Mouse (Mus musculus) B cell, adult 62 days (primary cell): Measurements from ENCODE around the gene Man2c1. TPM values are rescaled to one million over a fixed set of nuclear protein-coding genes. Genes with fewer than 3 reads are reported as not detected.

Source experiments
- total RNA-seq: library from RNA; stranded (reverse); gene quantifications from 4 replicates; pipeline ENCODE4 v1.2.4, GENCODE M21; 2023

Man2c1 gene
- total RNA-seq: 123 to 155 TPM (median 139 TPM) in 4 replicates

DNA sequence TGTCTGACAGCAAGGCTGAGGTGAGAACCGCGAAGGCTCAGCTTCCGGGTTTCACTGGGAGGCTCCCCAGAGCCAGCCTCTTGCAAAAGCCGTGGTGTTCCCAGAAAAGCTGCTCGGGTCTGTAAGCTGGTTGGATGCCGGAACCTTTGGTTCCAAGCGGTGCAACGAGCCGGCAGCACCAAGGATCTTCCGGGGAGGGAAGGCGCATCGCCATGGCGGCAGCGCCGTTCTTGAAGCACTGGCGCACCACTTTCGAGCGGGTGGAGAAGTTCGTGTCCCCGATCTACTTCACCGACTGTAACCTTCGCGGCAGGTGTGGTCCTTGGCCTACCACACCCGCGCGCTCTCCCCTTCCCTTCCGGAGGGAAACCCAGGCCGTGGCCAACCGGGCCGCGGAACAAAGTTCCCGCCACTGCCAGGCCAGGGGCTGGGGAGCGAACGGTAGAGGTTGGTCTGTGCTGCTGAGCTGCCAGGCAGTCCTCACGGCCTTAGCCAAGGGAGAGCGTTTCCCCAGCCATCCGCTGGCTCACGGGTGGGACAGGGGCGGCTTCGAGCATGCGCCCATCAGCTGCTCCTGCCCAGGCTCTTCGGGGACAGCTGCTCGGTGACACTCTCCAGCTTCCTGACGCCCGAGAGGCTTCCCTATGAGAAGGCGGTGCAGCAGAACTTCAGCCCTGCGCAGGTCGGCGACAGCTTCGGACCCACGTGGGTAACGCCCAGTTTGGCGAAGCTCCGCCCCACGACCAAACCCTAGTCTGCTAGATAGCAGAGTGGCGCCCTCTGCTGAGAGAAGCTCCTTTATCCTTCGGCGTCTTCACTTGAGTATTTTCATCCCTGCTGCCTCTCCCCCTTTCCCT is at the start of gene Man2c1:
Gene Man2c1 (plus strand): TSS at position 114 of the 857 bp plus-strand sequence.

DNA sequence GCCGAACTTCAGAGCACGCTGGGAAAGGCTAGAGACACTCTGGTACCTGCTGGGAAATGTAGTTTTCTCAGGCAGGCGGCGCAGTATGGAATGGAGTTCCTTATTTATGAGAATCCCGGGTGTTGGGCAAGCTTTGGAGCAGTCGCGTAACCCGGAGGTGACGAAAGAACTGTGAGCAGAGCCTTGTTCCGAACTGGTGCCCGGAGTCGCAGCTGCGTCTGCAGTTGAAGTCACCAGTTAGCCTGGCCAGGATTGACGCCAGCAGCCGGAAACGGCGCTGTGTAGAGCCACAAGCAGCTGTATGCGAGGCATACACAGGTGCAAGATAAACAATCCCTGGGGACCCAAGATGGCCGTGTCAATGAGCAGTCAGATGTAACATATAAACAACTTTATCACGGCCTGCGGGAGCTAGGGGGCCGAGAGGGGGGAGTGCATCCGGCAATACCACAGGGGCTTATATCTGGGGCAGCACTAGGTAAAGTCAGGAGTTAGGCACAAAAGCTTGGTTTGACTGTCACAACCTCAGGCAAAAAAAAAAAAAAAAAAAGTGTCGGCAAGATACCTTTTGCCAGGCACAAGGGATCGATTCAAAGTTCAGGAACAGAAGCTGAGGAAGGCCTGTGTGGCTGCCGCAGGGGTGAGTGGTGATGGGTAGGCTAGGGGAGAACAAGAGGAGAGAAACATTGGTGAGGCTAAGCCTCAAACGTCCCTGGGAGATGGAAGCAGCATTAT is 17.8 kb downstream of the Man2c1 start, which contains the start of gene Neil1:
Gene Neil1 (minus strand): TSS at position 162 of the 735 bp plus-strand sequence.

DNA sequence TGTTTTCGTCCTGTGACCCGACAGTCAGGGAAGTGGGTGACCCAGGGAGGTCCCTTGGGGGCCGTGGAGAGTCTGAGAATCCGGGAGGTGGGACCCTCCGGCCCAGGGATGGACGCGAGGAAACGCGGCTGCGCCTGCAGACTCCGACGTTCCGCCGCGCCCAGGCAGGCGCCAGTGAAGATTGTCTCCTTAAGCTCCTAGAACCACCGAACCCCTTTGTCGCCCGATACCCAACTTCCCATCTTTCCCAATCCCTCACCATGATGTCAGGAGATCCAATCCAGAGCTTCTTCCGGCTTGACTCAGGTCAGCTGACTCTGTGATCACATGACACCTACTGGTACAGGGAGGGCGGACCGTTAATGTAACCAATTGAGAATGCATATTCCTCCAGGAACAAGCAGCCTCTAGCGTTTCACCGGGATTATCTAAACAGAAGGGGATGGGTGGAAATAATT is 27.6 kb downstream of the Man2c1 start, which contains the start of gene Commd4:
Gene Commd4 (minus strand): TSS at position 319 of the 458 bp plus-strand sequence.

Other genes starting within 250 kb of the Man2c1 start
- 12.1 to 12.7 TPM (median 12.3 TPM) in 4 replicates for gene Snx33, start 202.3 kb upstream of the Man2c1 start, total RNA-seq
- 58.8 to 64.1 TPM (median 61.5 TPM) in 4 replicates for gene Imp3, start 193.2 kb upstream of the Man2c1 start, total RNA-seq
- gene Snupn, start 179.8 kb upstream of the Man2c1 start, total RNA-seq: 8.7 to 11.6 TPM (median 10.1 TPM) in 4 replicates
- 14.7 to 18.5 TPM (median 15.8 TPM) in 4 replicates for gene Ptpn9, start 135.8 kb upstream of the Man2c1 start, total RNA-seq
- gene Sin3a, start 58.6 kb upstream of the Man2c1 start, total RNA-seq: 127 to 137 TPM (median 127 TPM) in 4 replicates
- 68.1 to 79.7 TPM (median 75.1 TPM) in 4 replicates for gene Neil1, start 17.6 kb downstream of the Man2c1 start, total RNA-seq
- 116 to 136 TPM (median 126 TPM) in 4 replicates for gene Commd4, start 27.6 kb downstream of the Man2c1 start, total RNA-seq
- gene Trcg1, start 105.9 kb downstream of the Man2c1 start, total RNA-seq: not detected in 4 replicates
- gene 1700017B05Rik, start 131.9 kb downstream of the Man2c1 start, total RNA-seq: 179 to 204 TPM (median 189 TPM) in 4 replicates